Mouse (Mus musculus): ENCODE data around the gene Prkar1b. TPM values are rescaled to one million over a fixed set of nuclear protein-coding genes. Genes with fewer than 3 reads are reported as not detected.
A peak's percentile ranks its signal among the peaks of the same experiment; 100 is the strongest.

Gene Prkar1b
- polyA plus RNA-seq, 1 experiment: 1.3 TPM

GRCm38 (mm10) chr5:139184897-139185296 is 35.1 kb upstream of the Prkar1b start:
- TF ChIP-seq POLR2AphosphoS2 (IDR thresholded peaks at IDR 0.05; ENCODE audit: insufficient read length, low read depth) (no peak), MAX (IDR thresholded peaks at IDR 0.05; ENCODE audit: low read depth) (no peak), USF1 (IDR thresholded peaks at IDR 0.05; ENCODE audit: low read depth) (no peak), MYOD1 (IDR thresholded peaks at IDR 0.05; ENCODE audit: control insufficient read depth in 1 of 3, insufficient read length in 2 of 3, low read depth in 2 of 3) (no peak), POLR2A (IDR thresholded peaks at IDR 0.05; ENCODE audit: insufficient read length, low read depth) (no peak), TCF12 (IDR thresholded peaks at IDR 0.05; ENCODE audit: insufficient read depth, poor library complexity, severe bottlenecking) (no peak), MYOG (IDR thresholded peaks at IDR 0.05; ENCODE audit: control insufficient read depth in 1 of 3, insufficient read depth in 1 of 3, insufficient read length in 2 of 3, low read depth in 2 of 3) (no peak), REST (IDR thresholded peaks at IDR 0.05; ENCODE audit: insufficient read depth, insufficient read length) (no peak), E2F4 (IDR thresholded peaks at IDR 0.05; ENCODE audit: insufficient read depth) (no peak), TCF3 (IDR thresholded peaks at IDR 0.05; ENCODE audit: insufficient read length, low read depth) (no peak), SRF (IDR thresholded peaks at IDR 0.05; ENCODE audit: control insufficient read depth, insufficient read length, low read depth) (no peak), CEBPB (IDR thresholded peaks at IDR 0.05; ENCODE audit: insufficient read depth, poor library complexity, severe bottlenecking) (no peak)
- Histone ChIP-seq H3K79me2 (ENCODE audit: control insufficient read depth, insufficient read depth) (no peaks in the 10 kb centered on the region), H3ac (ENCODE audit: control insufficient read depth, insufficient read length) (no peak overlapping the region), H3K4me3 (no peak overlapping the region), H3K36me3 (ENCODE audit: control insufficient read depth, insufficient read depth) (peaks cover 16% of the 10 kb centered on the region), H3K4me2 (ENCODE audit: low read depth) (no peak overlapping the region), H3K27me3 (ENCODE audit: control insufficient read depth, insufficient read depth, insufficient read length) (no peaks in the 10 kb centered on the region)

GRCm38 (mm10) chr5:139183601-139184000 is 33.8 kb upstream of the Prkar1b start:
- Histone ChIP-seq H3K79me2 (ENCODE audit: control insufficient read depth, insufficient read depth) (no peaks in the 10 kb centered on the region), H3K4me3 (no peak overlapping the region), H3ac (ENCODE audit: control insufficient read depth, insufficient read length) (no peak overlapping the region), H3K36me3 (ENCODE audit: control insufficient read depth, insufficient read depth) (peaks cover 19% of the 10 kb centered on the region), H3K4me2 (ENCODE audit: low read depth) (no peak overlapping the region), H3K27me3 (ENCODE audit: control insufficient read depth, insufficient read depth, insufficient read length) (no peaks in the 10 kb centered on the region)
- TF ChIP-seq POLR2AphosphoS2 (IDR thresholded peaks at IDR 0.05; ENCODE audit: insufficient read length, low read depth): no peak
- TF ChIP-seq POLR2A (IDR thresholded peaks at IDR 0.05; ENCODE audit: insufficient read length, low read depth): no peak
- TF ChIP-seq SRF (IDR thresholded peaks at IDR 0.05; ENCODE audit: control insufficient read depth, insufficient read length, low read depth): no peak
- TF ChIP-seq MYOD1 (IDR thresholded peaks at IDR 0.05; ENCODE audit: control insufficient read depth in 1 of 3, insufficient read length in 2 of 3, low read depth in 2 of 3): no peak

- TF ChIP-seq REST (IDR thresholded peaks at IDR 0.05; ENCODE audit: insufficient read depth, insufficient read length) (no peak), TCF3 (IDR thresholded peaks at IDR 0.05; ENCODE audit: insufficient read length, low read depth) (no peak), CEBPB (IDR thresholded peaks at IDR 0.05; ENCODE audit: insufficient read depth, poor library complexity, severe bottlenecking) (no peak), E2F4 (IDR thresholded peaks at IDR 0.05; ENCODE audit: insufficient read depth) (no peak), TCF12 (IDR thresholded peaks at IDR 0.05; ENCODE audit: insufficient read depth, poor library complexity, severe bottlenecking) (no peak), MYOD1 (IDR thresholded peaks at IDR 0.05; ENCODE audit: control insufficient read depth in 1 of 3, insufficient read length in 2 of 3, low read depth in 2 of 3) (no peak), SRF (IDR thresholded peaks at IDR 0.05; ENCODE audit: control insufficient read depth, insufficient read length, low read depth) (no peak), POLR2AphosphoS2 (IDR thresholded peaks at IDR 0.05; ENCODE audit: insufficient read length, low read depth) (no peak), MAX (IDR thresholded peaks at IDR 0.05; ENCODE audit: low read depth) (no peak), USF1 (IDR thresholded peaks at IDR 0.05; ENCODE audit: low read depth) (no peak), MYOG (IDR thresholded peaks at IDR 0.05; ENCODE audit: control insufficient read depth in 1 of 3, insufficient read depth in 1 of 3, insufficient read length in 2 of 3, low read depth in 2 of 3) (no peak)
- peaks cover 21% of the 10 kb centered on the region for H3K36me3 ChIP-seq (ENCODE audit: control insufficient read depth, insufficient read depth)
- no peak overlapping the region for H3K4me2 ChIP-seq (ENCODE audit: low read depth)
- H3ac ChIP-seq (ENCODE audit: control insufficient read depth, insufficient read length): no peak overlapping the region
- no peak overlapping the region for H3K4me3 ChIP-seq
- H3K27me3 ChIP-seq (ENCODE audit: control insufficient read depth, insufficient read depth, insufficient read length): no peaks in the 10 kb centered on the region
- H3K79me2 ChIP-seq (ENCODE audit: control insufficient read depth, insufficient read depth): no peaks in the 10 kb centered on the region
These were observed 33.3 kb upstream of the Prkar1b start for GRCm38 (mm10) chr5:139183131-139183530.

GRCm38 (mm10) chr5:139178895-139179631 is 29.3 kb upstream of the Prkar1b start:
- Histone ChIP-seq H3K36me3 (ENCODE audit: control insufficient read depth, insufficient read depth) (peaks cover 26% of the 10 kb centered on the region), H3ac (ENCODE audit: control insufficient read depth, insufficient read length) (no peak overlapping the region), H3K4me3 (no peak overlapping the region), H3K4me2 (ENCODE audit: low read depth) (no peak overlapping the region), H3K27me3 (ENCODE audit: control insufficient read depth, insufficient read depth, insufficient read length) (no peaks in the 10 kb centered on the region), H3K79me2 (ENCODE audit: control insufficient read depth, insufficient read depth) (no peaks in the 10 kb centered on the region)
- TF ChIP-seq POLR2AphosphoS2 (IDR thresholded peaks at IDR 0.05; ENCODE audit: insufficient read length, low read depth) (peak; percentile 23), TCF12 (IDR thresholded peaks at IDR 0.05; ENCODE audit: insufficient read depth, poor library complexity, severe bottlenecking) (no peak)
